Mouse (Mus musculus) embryonic facial prominence, embryonic 14.5 days (tissue): ENCODE data around the gene Yeats2. TPM values are rescaled to one million over a fixed set of nuclear protein-coding genes. Genes with fewer than 3 reads are reported as not detected.

Source experiments
- ATAC-seq: fragments of 200-750 bp; cut with Nextera tagmentation; 2 replicates; pipeline ENCODE4 v1.8.0; 2017; ENCODE audit warnings: low read depth, moderate number of reproducible peaks, moderate TSS enrichment
- DNase-seq: peaks from one replicate; pipeline ENCODE4 v3.0.0-alpha.2; 2015; ENCODE audit warnings: low spot score
- H3K27ac ChIP-seq: fragments of 300-500 bp; sonication (generic); replicated peaks from 2 replicates; pipeline ENCODE4 v1.5.1; 2014; ENCODE audit warnings: low read depth, mild to moderate bottlenecking, low read length, moderate library complexity
- H3K27me3 ChIP-seq: fragments of 300-500 bp; sonication (generic); replicated peaks from 2 replicates; pipeline ENCODE4 v1.6.1; 2014; ENCODE audit warnings: low read length; ENCODE audit not compliant: control insufficient read depth, insufficient read depth
- H3K36me3 ChIP-seq: fragments of 300-500 bp; sonication (generic); 2 replicates; pipeline ENCODE4 v1.6.1; 2014; ENCODE audit warnings: low read length, mixed read lengths; ENCODE audit not compliant: control insufficient read depth, insufficient read depth
- H3K4me1 ChIP-seq: fragments of 300-500 bp; sonication (generic); 2 replicates; pipeline ENCODE4 v1.6.1; 2014; ENCODE audit warnings: antibody characterized with exemption, low read length; ENCODE audit not compliant: control insufficient read depth, insufficient read depth
- H3K4me2 ChIP-seq: fragments of 300-500 bp; sonication (generic); 2 replicates; pipeline ENCODE4 v1.6.1; 2014; ENCODE audit warnings: low read depth, mild to moderate bottlenecking, low read length, moderate library complexity, mixed read lengths
- H3K4me3 ChIP-seq: fragments of 300-500 bp; sonication (generic); 2 replicates; pipeline ENCODE4 v1.5.1; 2014; ENCODE audit warnings: low read depth, mild to moderate bottlenecking, low read length
- H3K9ac ChIP-seq: fragments of 300-500 bp; sonication (generic); 2 replicates; pipeline ENCODE4 v1.6.1; 2014; ENCODE audit warnings: low read depth, mild to moderate bottlenecking, low read length, moderate library complexity, mixed read lengths
- H3K9me3 ChIP-seq: fragments of 300-500 bp; sonication (generic); 2 replicates; pipeline ENCODE4 v1.6.1; 2016; ENCODE audit warnings: low read length; ENCODE audit not compliant: control insufficient read depth
- WGBS: fragments of 180-500 bp; shearing (Covaris S2); extraction: QIAGEN DNeasy Blood & Tissue Kit; methylation state at CpG from one replicate; pipeline ENCODE4 v1.1.7; 2014; 5-methylcytosine and 5-hydroxymethylcytosine counted together
- polyA plus RNA-seq: library from polyadenylated mRNA; unstranded; fragments of >200 nt; fragmentation: Nextera tagmentation; extraction: Ambion mirVana; gene quantifications from 2 replicates; pipeline ENCODE4 v1.2.1, GENCODE M21; 2014

The Yeats2 gene
- 25.4 and 31.3 TPM in 2 replicates for polyA plus RNA-seq

GRCm38 (mm10) chr16:20140772-20141531 is at the start of gene Yeats2:
Gene Yeats2 (plus strand): TSS chr16:20141063.
- DNase-seq (peak; percentile 87), ATAC-seq (peak; percentile 95)
- Histone ChIP-seq H3K36me3 (peaks cover 7% of the 10 kb centered on the region; the same call in 1 of the 2 replicates), H3K9ac (peak within 1 kb of the TSS; percentile 92), H3K4me2 (peak within 1 kb of the TSS; percentile 83), H3K4me3 (peak within 1 kb of the TSS; percentile 73), H3K27ac (peak within 1 kb of the TSS; percentile 93), H3K4me1 (peaks cover 14% of the 10 kb centered on the region), H3K27me3 (no peaks in the 10 kb centered on the region), H3K9me3 (no peaks in the 10 kb centered on the region)
- WGBS: 0% methylated on average over 26 of the region's 92 CpGs

GRCm38 (mm10) chr16:20095966-20096365 is 44.9 kb upstream of the Yeats2 start:
- Histone ChIP-seq H3K9me3 (no peaks in the 10 kb centered on the region), H3K4me2 (no peak overlapping the region), H3K27ac (no peak overlapping the region), H3K27me3 (no peaks in the 10 kb centered on the region), H3K9ac (no peak overlapping the region), H3K36me3 (no peaks in the 10 kb centered on the region), H3K4me1 (no peaks in the 10 kb centered on the region), H3K4me3 (no peak overlapping the region)
- DNase-seq (no peak), ATAC-seq (no peak)
- WGBS: 84% methylated on average over 2 of the region's 2 CpGs

DNA sequence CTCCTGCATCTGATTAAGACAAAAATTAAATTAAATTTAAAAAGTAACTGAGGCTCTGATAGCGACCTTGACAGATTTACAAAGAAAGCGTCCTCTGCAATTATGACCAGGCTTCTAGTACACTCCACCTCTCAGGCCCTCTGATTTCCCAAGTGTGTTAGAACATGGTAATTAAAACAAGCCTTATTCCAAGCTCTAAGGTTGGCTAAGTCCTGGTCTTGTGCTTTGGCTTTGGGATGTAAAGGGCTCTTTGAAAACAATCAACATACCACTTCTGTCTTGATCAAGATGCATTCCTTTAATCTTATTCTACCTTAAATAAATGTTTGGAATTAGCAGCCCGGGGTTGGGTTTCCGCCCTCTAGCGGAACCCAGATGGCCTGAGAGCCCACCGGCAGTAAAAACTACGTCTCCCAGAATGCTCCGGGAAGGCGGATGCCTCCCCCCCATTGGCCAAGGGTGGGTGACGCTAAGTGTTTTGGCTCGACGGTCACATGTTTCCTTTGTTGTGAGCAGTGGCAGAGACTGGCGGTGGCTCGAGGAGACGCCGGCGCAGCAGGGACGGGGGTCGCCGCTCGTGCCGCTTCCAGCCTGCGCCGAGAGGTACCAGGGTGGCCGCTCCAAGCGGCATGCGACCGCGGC is 43.7 kb upstream of the Yeats2 start, which contains the start of gene Klhl24:
Gene Klhl24, plus strand, starts transcription at position 474 of the 642 bp plus-strand sequence.
- DNase-seq: peak; percentile 99
- WGBS: 1% methylated on average over 22 of the region's 29 CpGs
- Histone ChIP-seq H3K4me1 (no peaks in the 10 kb centered on the region), H3K9ac (peak within 1 kb of the TSS; percentile 97), H3K27ac (peak within 1 kb of the TSS; percentile 99), H3K27me3 (no peaks in the 10 kb centered on the region), H3K36me3 (no peaks in the 10 kb centered on the region), H3K4me2 (peak within 1 kb of the TSS; percentile 61), H3K4me3 (peak within 1 kb of the TSS; percentile 99), H3K9me3 (no peaks in the 10 kb centered on the region)
- ATAC-seq: peak; percentile 96

DNA sequence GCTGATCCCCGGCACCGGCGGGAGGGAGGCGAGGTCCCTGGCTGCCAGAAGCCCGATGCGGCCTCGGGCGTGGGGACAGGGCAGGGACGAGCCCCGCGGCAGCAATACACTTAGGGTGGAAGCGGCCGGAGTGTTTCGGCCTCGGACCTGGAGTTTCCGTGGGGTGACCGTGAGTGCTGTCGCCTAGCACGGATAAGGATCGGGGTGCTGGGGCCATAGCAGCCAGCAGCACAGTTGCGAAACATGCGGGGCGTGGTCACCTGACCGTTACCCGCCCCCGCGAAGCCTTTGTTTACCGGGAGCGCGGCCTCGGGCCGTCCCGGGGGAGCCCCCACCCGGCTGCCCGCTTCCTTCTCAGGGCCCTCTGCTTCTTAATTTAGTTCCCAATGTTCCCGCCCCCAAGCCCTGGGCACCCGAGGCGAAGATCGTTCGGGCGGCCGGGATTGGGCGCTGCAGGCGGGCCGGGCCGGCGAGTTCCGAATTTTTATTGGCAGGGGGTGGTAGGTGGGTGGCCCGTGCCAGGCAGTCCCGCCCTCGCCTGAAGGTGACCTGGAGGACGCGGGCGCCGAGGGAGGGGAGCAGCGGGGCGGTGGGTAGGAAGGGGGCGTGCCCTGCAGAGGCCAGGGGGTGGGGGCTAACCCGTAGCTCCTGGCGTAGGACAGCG is 43.0 kb upstream of the Yeats2 start:
- H3K4me1 ChIP-seq: no peaks in the 10 kb centered on the region
- H3K4me3 ChIP-seq: peak overlapping the region; percentile 99
- peaks cover 6% of the 10 kb centered on the region; the same call in 1 of the 2 replicates for H3K36me3 ChIP-seq
- H3K27ac ChIP-seq: peak overlapping the region; percentile 99
- no peaks in the 10 kb centered on the region for H3K27me3 ChIP-seq
- under 1% methylated on average over 41 of the region's 61 CpGs for WGBS
- peak overlapping the region; percentile 97 for H3K9ac ChIP-seq
- DNase-seq (peak; percentile 95), ATAC-seq (peak; percentile 93)
- H3K9me3 ChIP-seq: peaks cover 5% of the 10 kb centered on the region; the same call in 1 of the 2 replicates
- peak overlapping the region; percentile 61 for H3K4me2 ChIP-seq

DNA sequence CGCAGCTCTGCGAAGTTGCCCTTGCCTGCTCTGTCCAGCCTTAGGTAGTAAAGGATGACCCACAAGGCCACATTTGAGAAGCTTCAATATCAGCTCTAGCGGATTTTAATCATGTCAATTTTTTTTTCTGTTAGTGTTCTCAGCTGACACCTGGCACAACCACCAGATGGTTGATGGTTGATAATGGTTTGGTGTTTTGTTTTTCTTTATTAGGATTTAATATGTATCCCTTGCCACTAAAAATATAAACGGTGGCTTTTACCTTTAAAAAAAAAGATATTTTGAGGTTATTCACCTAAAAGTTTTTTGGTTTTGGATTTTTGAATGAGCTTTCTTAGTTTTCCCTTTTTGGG is 42.5 kb upstream of the Yeats2 start:
- no peaks in the 10 kb centered on the region for H3K27me3 ChIP-seq
- WGBS: 7% methylated on average over 4 of the region's 4 CpGs
- H3K9me3 ChIP-seq: peaks cover 9% of the 10 kb centered on the region
- ATAC-seq: no peak
- no peaks in the 10 kb centered on the region for H3K4me1 ChIP-seq
- peak overlapping the region; percentile 61 for H3K4me2 ChIP-seq
- no peak for DNase-seq
- peak overlapping the region; percentile 99 for H3K27ac ChIP-seq
- H3K36me3 ChIP-seq: peaks cover 11% of the 10 kb centered on the region
- peak overlapping the region; percentile 99 for H3K4me3 ChIP-seq
- peak overlapping the region; percentile 97 for H3K9ac ChIP-seq

- Histone ChIP-seq H3K4me3 (peak overlapping the region; percentile 99), H3K4me1 (no peaks in the 10 kb centered on the region), H3K36me3 (peaks cover 18% of the 10 kb centered on the region), H3K27ac (no peak overlapping the region), H3K27me3 (no peaks in the 10 kb centered on the region), H3K9ac (no peak overlapping the region), H3K9me3 (peaks cover 16% of the 10 kb centered on the region), H3K4me2 (peak overlapping the region; percentile 61; the same call in 1 of the 2 replicates)
- WGBS: 93% methylated on average over 6 of the region's 6 CpGs
- ATAC-seq: no peak
- DNase-seq: no peak
These were observed 41.8 kb upstream of the Yeats2 start for GRCm38 (mm10) chr16:20098866-20099629.

- Histone ChIP-seq H3K9me3 (peaks cover 21% of the 10 kb centered on the region), H3K9ac (no peak overlapping the region), H3K36me3 (peaks cover 67% of the 10 kb centered on the region), H3K4me2 (no peak overlapping the region), H3K27me3 (no peaks in the 10 kb centered on the region), H3K27ac (no peak overlapping the region), H3K4me3 (no peak overlapping the region), H3K4me1 (no peaks in the 10 kb centered on the region)
- DNase-seq (no peak), ATAC-seq (no peak)
- 98% methylated on average over 8 of the region's 8 CpGs for WGBS
These were observed 33.9 kb upstream of the Yeats2 start for GRCm38 (mm10) chr16:20106996-20107395.

DNA sequence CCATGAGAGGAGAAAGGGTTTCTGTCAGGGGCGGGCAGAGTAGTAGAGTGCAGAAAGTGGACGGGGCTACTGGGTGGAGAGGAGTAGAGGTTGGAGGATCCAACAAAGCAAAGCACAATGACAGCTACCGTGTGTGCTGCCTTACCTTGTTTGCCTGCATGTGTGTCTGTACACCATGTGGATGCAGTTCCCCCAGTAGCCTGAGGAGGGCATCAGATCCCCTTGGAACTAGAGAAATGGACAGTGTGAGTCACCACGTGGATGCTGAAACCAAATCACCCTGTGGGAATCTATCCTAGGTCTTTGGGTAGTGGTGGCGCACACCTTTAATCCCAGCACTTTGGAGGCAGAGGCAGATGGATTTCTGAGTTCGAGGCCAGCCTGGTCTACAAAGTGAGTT is 31.9 kb upstream of the Yeats2 start:
- Histone ChIP-seq H3K27ac (no peak overlapping the region), H3K27me3 (no peaks in the 10 kb centered on the region), H3K4me1 (no peaks in the 10 kb centered on the region), H3K9ac (no peak overlapping the region), H3K4me2 (no peak overlapping the region), H3K4me3 (no peak overlapping the region), H3K36me3 (peaks cover 55% of the 10 kb centered on the region), H3K9me3 (peaks cover 6% of the 10 kb centered on the region)
- no peak for ATAC-seq
- no peak for DNase-seq
- WGBS: 98% methylated on average over 6 of the region's 6 CpGs
